Mouse (Mus musculus) thymus, adult 2 months (tissue): Measurements from ENCODE around the gene Cox4i1.

Experiments
- CTCF ChIP-seq: fragments of 200-500 bp; IDR thresholded peaks from 2 replicates; pipeline ENCODE4 v1.5.1; 2012; ENCODE audit warnings: mild to moderate bottlenecking, control low read depth, low read length, moderate library complexity, borderline replicate concordance; ENCODE audit not compliant: control insufficient read depth, poor library complexity, insufficient read depth; ENCODE audit errors: extremely low read depth
- POLR2A ChIP-seq: fragments of 200-500 bp; IDR thresholded peaks from 2 replicates; pipeline ENCODE4 v1.6.1; 2012; ENCODE audit warnings: mild to moderate bottlenecking, low read length, control low read depth, moderate library complexity; ENCODE audit not compliant: control insufficient read depth, poor library complexity, insufficient read depth; ENCODE audit errors: extremely low read depth

- no peak for TF ChIP-seq POLR2A
- TF ChIP-seq CTCF = no peak
Observed at GRCm38 (mm10) chr8:120700053-120700452, 32.0 kb downstream of the Cox4i1 start.
